Mouse (Mus musculus): ENCODE results near the gene Slc25a45.
A peak's percentile ranks its signal among the peaks of the same experiment; 100 is the strongest.

- TF ChIP-seq CTCF (IDR thresholded peaks at IDR 0.05; ENCODE audit: low read depth) (peak; percentile 22), EP300 (IDR thresholded peaks at IDR 0.05; ENCODE audit: low read depth) (no peak)
These were observed 15.1 kb upstream of the Slc25a45 start for GRCm38 (mm10) chr19:5862335-5863085.

All from liver, postnatal 0 days (tissue).